Mouse (Mus musculus): ENCODE results near the gene Plekhj1.

- TF ChIP-seq GATA1 (IDR thresholded peaks at IDR 0.05; ENCODE audit: low read length) (no peak), TAL1 (IDR thresholded peaks at IDR 0.05; ENCODE audit: low read length) (no peak)
Measured at GRCm38 (mm10) chr10:80843931-80844547, 45.6 kb upstream of the Plekhj1 start, which contains the start of gene Lingo3.

Data from erythroblast, embryonic 14.5 days (primary cell).